Mouse (Mus musculus): Measurements from ENCODE around the gene Tex33.

Tex33 gene

GRCm38 (mm10) chr15:78416937-78417336 is 21.2 kb upstream of the Tex33 start:
- peak in 1 of 2 experiments; percentile 63 for DNase-seq (ENCODE audit: low spot score in 2 of 2)

- no peak for DNase-seq (ENCODE audit: low spot score in 2 of 2)
These were observed 18.4 kb upstream of the Tex33 start for GRCm38 (mm10) chr15:78414157-78414556.

GRCm38 (mm10) chr15:78413719-78414117 is 18.0 kb upstream of the Tex33 start:
- no peak for DNase-seq (ENCODE audit: low spot score in 2 of 2)

- no peak for DNase-seq (ENCODE audit: low spot score in 2 of 2)
These were observed 17.5 kb upstream of the Tex33 start for GRCm38 (mm10) chr15:78413083-78413718.

DNA sequence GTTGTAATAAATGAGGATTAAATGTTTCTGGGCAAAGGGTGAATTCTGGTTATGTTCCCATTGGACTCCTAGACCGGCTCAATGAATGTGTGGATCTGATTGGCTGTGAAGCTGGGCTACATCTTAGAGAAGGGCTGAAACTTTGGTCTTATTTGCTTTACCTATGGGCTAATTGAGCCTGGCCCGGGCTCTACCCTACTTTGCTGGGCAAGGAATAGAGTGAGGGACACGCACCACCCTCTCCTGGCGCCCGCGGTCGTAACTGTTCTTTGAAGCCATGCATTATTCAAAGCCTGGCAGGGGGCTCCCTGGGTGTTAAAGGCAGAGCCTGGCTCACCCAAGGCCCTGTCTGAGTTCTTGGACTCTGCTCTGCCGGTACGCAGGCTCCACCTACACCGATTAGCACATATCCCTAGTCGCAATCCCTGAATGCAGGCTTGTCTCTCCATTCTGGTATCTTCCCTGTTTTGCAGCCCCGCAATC is 13.9 kb upstream of the Tex33 start:
- DNase-seq (ENCODE audit: low spot score in 2 of 2) = no peak

GRCm38 (mm10) chr15:78406293-78406934 is 10.7 kb upstream of the Tex33 start, which contains the start of gene Mpst:
TSS of gene Mpst (plus strand) at chr15:78406416.
- peak; percentile 90 for DNase-seq (ENCODE audit: low spot score in 2 of 2)

GRCm38 (mm10) chr15:78405517-78406211 is 10.0 kb upstream of the Tex33 start, which contains the start of gene Tst:
TSS of gene Tst (minus strand) at chr15:78405907.
- peak; percentile 84 to 90 for DNase-seq (ENCODE audit: low spot score in 2 of 2)

- no peak for DNase-seq (ENCODE audit: low spot score in 2 of 2)
These were observed 9.4 kb upstream of the Tex33 start for GRCm38 (mm10) chr15:78405098-78405497.

GRCm38 (mm10) chr15:78403896-78404295 is 8.2 kb upstream of the Tex33 start:
- DNase-seq (ENCODE audit: low spot score in 2 of 2) = peak in 1 of 2 experiments; percentile 73

GRCm38 (mm10) chr15:78403301-78403741 is 7.6 kb upstream of the Tex33 start:
- no peak for DNase-seq (ENCODE audit: low spot score in 2 of 2)

- DNase-seq (ENCODE audit: low spot score in 2 of 2) = no peak
These were observed 6.7 kb upstream of the Tex33 start for GRCm38 (mm10) chr15:78402423-78402822.

GRCm38 (mm10) chr15:78401921-78402320 is 6.2 kb upstream of the Tex33 start:
- peak in 1 of 2 experiments; percentile 66 for DNase-seq (ENCODE audit: low spot score in 2 of 2)

- no peak for DNase-seq (ENCODE audit: low spot score in 2 of 2)
These were observed 5.6 kb upstream of the Tex33 start for GRCm38 (mm10) chr15:78401345-78401744.

- no peak for DNase-seq (ENCODE audit: low spot score in 2 of 2)
These were observed 4.9 kb downstream of the Tex33 start for GRCm38 (mm10) chr15:78390855-78391254.

DNA sequence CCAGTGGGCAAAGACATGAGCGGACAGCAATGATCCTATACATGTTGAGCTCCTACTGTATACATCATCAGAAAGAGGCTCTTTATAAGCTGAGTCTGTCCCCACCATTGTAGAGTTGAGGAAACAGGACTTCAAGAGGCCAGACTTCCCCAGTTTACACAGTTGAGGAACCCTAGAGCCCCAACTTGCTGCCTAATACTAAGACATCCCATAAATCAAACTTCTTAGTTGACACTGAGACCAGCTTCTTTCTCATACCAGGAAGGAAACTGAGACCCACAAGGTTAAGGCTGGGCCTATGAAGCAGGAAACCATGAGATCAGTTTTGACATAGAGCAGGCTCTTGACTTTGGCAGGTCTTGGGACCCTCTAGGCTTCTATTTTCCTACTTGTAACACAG is 10.1 kb downstream of the Tex33 start:
- DNase-seq (ENCODE audit: low spot score in 2 of 2) = no peak

GRCm38 (mm10) chr15:78384220-78385116 is 11.2 kb downstream of the Tex33 start:
- no peak for DNase-seq (ENCODE audit: low spot score in 2 of 2)

DNA sequence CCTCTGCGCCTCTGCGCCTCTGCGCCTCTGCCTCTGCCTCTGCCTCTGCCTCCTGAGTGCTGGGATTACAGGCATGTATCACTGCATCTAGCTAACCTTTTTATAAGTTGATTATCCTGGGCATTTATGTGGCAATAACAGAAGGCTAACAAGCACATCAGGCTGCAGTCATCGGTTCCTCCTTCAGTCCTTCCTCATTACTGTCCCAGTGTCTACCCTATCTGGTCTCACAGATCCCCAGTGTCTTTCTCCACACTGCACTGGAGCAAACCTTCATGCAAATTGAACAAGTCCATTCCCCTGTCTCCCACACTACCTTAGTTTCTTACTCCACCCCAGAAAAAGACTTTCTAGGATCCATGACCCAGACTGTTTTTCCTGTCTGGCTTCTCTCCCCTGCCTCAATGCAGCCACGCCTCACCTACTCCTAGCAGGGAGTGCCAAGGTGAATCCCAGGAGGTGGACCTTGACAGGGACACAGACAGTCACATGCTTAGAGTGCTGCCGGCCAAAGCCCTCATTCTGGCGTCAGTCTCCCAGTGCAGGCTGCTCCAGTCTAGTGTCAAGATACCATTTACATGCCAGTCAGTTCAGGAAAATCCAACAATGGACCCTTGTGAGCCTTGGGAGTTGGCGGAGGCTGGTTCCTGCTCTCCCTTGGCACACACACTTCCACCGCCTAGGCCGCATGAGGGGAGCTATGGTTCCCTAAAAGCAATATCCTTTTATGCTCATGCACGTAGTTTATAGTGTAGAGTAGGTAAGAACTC is 12.1 kb downstream of the Tex33 start:
- no peak for DNase-seq (ENCODE audit: low spot score in 2 of 2)

DNA sequence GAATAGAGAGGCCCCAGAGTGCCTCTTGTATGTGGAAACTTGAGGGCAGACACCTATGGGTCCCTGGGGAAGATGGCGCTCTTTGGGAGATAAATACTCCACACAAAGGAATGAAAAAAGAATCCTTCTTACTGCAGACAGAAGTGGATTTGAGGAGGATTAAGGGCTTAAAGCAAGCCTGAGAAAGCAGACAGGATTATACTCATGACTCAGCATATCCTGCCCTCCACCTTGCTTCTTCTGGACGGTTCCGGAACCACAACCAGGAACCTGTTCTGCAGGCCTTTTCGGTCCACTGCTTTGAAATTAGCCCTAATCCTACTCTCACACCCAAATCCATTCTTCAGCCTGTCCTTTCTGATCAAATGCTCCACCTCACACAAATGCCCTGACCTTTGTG is 13.6 kb downstream of the Tex33 start:
- DNase-seq (ENCODE audit: low spot score in 2 of 2) = peak in 1 of 2 experiments; percentile 31

DNA sequence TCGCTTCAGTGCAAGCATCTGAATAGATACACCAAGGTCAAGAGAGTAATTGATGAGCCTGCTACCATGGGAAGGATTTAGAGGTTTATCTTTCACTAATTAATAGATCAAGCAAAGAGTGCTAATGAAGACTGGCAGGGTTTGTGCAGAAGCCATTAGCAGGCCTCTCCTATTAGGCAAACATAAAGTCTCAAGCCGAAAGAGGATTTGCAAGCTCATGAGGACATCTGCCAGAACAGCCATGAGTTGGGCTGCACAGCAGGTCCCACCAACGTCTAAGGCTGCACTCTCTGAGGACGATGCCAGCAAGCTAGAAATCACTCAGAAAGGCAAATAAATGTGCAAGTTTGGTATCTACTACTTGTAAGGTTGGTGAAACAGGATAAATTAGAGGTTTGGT is 15.0 kb downstream of the Tex33 start:
- no peak for DNase-seq (ENCODE audit: low spot score in 2 of 2)

DNA sequence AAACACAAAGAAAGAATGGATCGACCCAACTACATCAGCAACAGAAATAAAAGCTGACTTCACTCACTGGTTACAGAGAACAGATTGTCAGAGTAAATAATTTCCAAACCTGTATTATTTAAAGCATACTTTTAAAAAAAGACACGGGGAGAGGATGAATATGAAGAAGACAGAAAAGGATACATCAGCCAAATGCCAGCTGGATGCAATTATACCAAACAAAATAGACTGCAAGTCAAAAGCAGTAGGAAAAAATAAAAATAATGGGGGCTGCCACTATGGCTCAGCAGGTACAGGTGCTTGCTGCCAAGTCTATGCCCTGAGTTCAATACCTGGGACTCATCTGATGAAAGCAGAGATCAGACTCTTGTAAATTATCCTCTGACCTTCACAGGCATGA is 15.5 kb downstream of the Tex33 start:
- no peak for DNase-seq (ENCODE audit: low spot score in 2 of 2)

- no peak for DNase-seq (ENCODE audit: low spot score in 2 of 2)
These were observed 17.2 kb downstream of the Tex33 start for GRCm38 (mm10) chr15:78378556-78378955.
